8 mouse cellular contexts compared by ENCODE assay signal in the genomic region with DNA sequence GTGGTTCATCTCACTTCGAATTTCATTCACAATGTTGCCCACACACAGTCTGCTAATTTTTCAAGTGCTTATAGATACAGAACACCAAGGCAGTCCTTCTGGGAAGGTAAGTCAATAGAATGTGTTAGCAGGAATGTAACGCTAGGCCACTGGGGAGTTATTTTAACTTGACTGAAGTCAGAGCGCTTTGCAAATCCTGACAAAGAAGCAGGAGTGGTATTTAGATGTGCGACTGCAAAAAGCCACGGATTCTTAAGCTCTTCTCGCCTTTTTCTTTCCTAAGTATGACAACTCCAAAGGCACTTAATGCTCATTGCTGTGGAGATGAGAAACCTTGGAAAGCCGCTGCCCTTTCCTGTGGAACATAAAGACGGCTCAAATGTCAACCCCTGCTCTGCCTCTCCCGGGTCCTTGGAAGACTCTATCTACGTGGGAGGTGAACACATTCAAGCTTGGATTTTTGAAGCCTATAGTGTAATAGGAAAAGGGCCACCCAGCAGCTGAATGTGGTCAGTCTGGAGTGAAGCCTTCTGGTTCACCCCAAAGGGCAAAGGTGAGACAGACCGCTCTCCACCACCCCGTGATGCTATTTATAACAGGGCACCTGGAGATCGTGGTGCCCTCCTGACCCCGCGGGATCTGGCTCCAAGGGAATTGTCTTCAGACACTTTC. TPM values are rescaled to one million over a fixed set of nuclear protein-coding genes. Genes with fewer than 3 reads are reported as not detected.
DNase-seq lines count a peak whose midpoint lies in the region; ATAC-seq and TF ChIP-seq lines count a peak whose summit lies in the region.

No protein-coding gene starts in this region.

- 0 out of 2 replicates have a peak, but pooled peaks cover 3% of the 10 kb centered on the region for H3K27me3 ChIP-seq in embryonic facial prominence, embryonic 14.5 days (replicated peaks; ENCODE audit: control insufficient read depth, insufficient read depth, low read length)
- H3K27me3 ChIP-seq in neural tube, embryonic 12.5 days (replicated peaks) = 0 out of 2 replicates have a peak, but pooled peaks cover 5% of the 10 kb centered on the region

- 7% methylated on average over 15 of the region's 15 CpGs for WGBS in embryonic facial prominence, embryonic 14.5 days
- 11% methylated on average over 15 of the region's 15 CpGs for WGBS in neural tube, embryonic 12.5 days

- peak overlapping the region; percentile 69 for H3K9ac ChIP-seq in embryonic facial prominence, embryonic 14.5 days (ENCODE audit: low read depth, low read length)
- H3K9ac ChIP-seq in neural tube, embryonic 12.5 days = peak overlapping the region; percentile 69

- TF ChIP-seq CTCF in gastrocnemius, adult 2 months (IDR thresholded peaks at IDR 0.05) = no peak

- no peak for ATAC-seq in embryonic facial prominence, embryonic 14.5 days (ENCODE audit: low read depth)
- ATAC-seq in neural tube, embryonic 12.5 days (ENCODE audit: low FRiP score, low read depth) = peak; percentile 61; the same call in 1 of the 2 replicates
- ATAC-seq in activated CD4-positive, CD25-positive, alpha-beta regulatory T cell, adult 4 months = no peak

- intact Hi-C loops in gastrocnemius, adult 2 months (cut with DNase I) = loop anchor here (2.0 to 5.0 kb wide), 2 partner anchors 99 to 310 kb away; no protein-coding TSS in a partner anchor
- intact Hi-C loops in gastrocnemius, postnatal 14 days (cut with DNase I; ENCODE audit: low total_unique reads) = loop anchor here (10.0 kb wide), 2 partner anchors 103 to 313 kb away; no protein-coding TSS in a partner anchor

- peak overlapping the region; percentile 100 for H3K4me2 ChIP-seq in embryonic facial prominence, embryonic 14.5 days (ENCODE audit: low read depth, low read length)
- peak overlapping the region; percentile 99 for H3K4me2 ChIP-seq in neural tube, embryonic 12.5 days (replicated peaks)

- H3K27ac ChIP-seq in gastrocnemius, adult 2 months = peak overlapping the region; percentile 76
- no peak overlapping the region for H3K27ac ChIP-seq in embryonic facial prominence, embryonic 14.5 days (replicated peaks; ENCODE audit: low read depth, low read length)
- H3K27ac ChIP-seq in neural tube, embryonic 12.5 days = no peak overlapping the region

- no peaks in the 10 kb centered on the region for H3K36me3 ChIP-seq in embryonic facial prominence, embryonic 14.5 days (ENCODE audit: control insufficient read depth, insufficient read depth, low read length)
- no peaks in the 10 kb centered on the region for H3K36me3 ChIP-seq in neural tube, embryonic 12.5 days

- no peaks in the 10 kb centered on the region for H3K4me1 ChIP-seq in embryonic facial prominence, embryonic 14.5 days (ENCODE audit: control insufficient read depth, insufficient read depth, low read length)
- peaks cover 8% of the 10 kb centered on the region for H3K4me1 ChIP-seq in neural tube, embryonic 12.5 days

- H3K4me3 ChIP-seq in gastrocnemius, adult 2 months = peak overlapping the region; percentile 89
- peak overlapping the region; percentile 77 for H3K4me3 ChIP-seq in embryonic facial prominence, embryonic 14.5 days (ENCODE audit: low read depth, low read length)
- H3K4me3 ChIP-seq in neural tube, embryonic 12.5 days = peak overlapping the region; percentile 65

- no peaks in the 10 kb centered on the region for H3K9me3 ChIP-seq in embryonic facial prominence, embryonic 14.5 days (ENCODE audit: control insufficient read depth, low read length)
- H3K9me3 ChIP-seq in neural tube, embryonic 12.5 days = no peaks in the 10 kb centered on the region

- DNase-seq in gastrocnemius, adult 2 months = no peak
- DNase-seq in gastrocnemius, postnatal 14 days = no peak
- DNase-seq in 3T3-L1 (ENCODE audit: low read depth, low spot score) = peak; percentile 42
- DNase-seq in embryonic facial prominence, embryonic 14.5 days (ENCODE audit: low spot score) = peak; percentile 31
- peak; percentile 34 for DNase-seq in layer of hippocampus, adult 9-11 months
- no peak for DNase-seq in cerebellum, postnatal 10 days

RNA-seq across cellular contexts. Expression of a gene that starts 3.0 kb away (rescaled TPM):
- total RNA-seq in gastrocnemius, adult 2 months (2021) = 10 to 100 TPM; 11.4 to 32.4 TPM
- 10 to 100 TPM; 11.3 to 18.1 TPM for total RNA-seq in gastrocnemius, postnatal 14 days (2021)
- polyA plus RNA-seq in embryonic facial prominence, embryonic 14.5 days (2014; fragmentation: Nextera tagmentation; extraction: Ambion mirVana) = 11.6 and 12.0 TPM in 2 replicates
- polyA plus RNA-seq in neural tube, embryonic 12.5 days (2016; fragmentation: Nextera tagmentation; extraction: Ambion mirVana) = 13.0 and 17.4 TPM in 2 replicates
- not detected for polyA plus RNA-seq in activated CD4-positive, CD25-positive, alpha-beta regulatory T cell, adult 4 months (2017; shearing (Covaris generic))

Comparison
In these comparisons a context has a peak if more than half of its experiments do, and no peak if none do; other contexts are left out.
1. DNase-seq: peak in 3T3-L1 (single experiment), embryonic facial prominence, embryonic 14.5 days (single experiment) and layer of hippocampus, adult 9-11 months (single experiment); none in gastrocnemius, adult 2 months (single experiment), gastrocnemius, postnatal 14 days (single experiment) and cerebellum, postnatal 10 days (0 of 2).
2. RNA of a gene that starts 3.0 kb away (polyA plus RNA-seq): 13.0 to 17.4 TPM in neural tube, embryonic 12.5 days and 11.6 to 12.0 TPM in embryonic facial prominence, embryonic 14.5 days; not detected in activated CD4-positive, CD25-positive, alpha-beta regulatory T cell, adult 4 months; every median in the first group is over 10 times any median in the second.
3. Peak in every context shown above with its lines, with median percentiles within 50 percentile points of each other: H3K4me3 ChIP-seq.